10 mouse cellular contexts compared by ENCODE assay signal in the genomic region with DNA sequence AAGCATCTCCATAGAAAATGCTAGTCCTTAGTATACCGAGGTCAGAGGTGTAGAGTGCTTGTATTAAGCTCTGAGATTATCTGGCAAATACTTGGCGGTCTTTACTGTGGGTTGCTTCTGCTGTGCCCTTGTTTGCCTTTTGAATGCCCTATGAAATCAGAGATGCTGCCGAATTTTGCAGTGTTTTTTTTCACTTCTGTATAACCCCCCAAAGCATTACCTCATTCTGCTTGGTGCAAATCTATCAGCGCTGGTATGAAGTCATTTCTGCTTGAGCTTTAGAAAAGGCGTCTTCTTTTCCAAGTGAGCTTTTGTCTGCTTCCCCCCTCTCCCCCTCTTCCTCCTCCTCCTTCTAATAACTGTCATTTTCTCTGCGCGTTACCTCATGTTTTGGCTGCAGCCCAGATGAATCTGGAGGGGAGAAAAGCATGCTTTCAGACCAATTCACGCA.
DNase-seq lines count a peak whose midpoint lies in the region; ATAC-seq and TF ChIP-seq lines count a peak whose summit lies in the region.
"Had no signal": no experiment of that assay in that cellular context is flagged by ENCODE, and none has a peak within 500 bp of the region (broad histone marks: within the 10 kb centered on the region; RNA-seq: fewer than 3 reads in every experiment).

No protein-coding gene starts in this region.

- TF ChIP-seq POLR2A in lung, adult 2 months (IDR thresholded peaks at IDR 0.05; ENCODE audit: borderline replicate concordance, extremely low read depth, low read depth, low read length), result no peak

- no peaks in the 10 kb centered on the region for H3K9me3 ChIP-seq in lung, postnatal 0 days (ENCODE audit: low read length)
- no peaks in the 10 kb centered on the region for H3K9me3 ChIP-seq in forebrain, embryonic 10.5 days
- H3K9me3 ChIP-seq in hindbrain, embryonic 13.5 days, result no peaks in the 10 kb centered on the region
- H3K9me3 ChIP-seq: neural tube, embryonic 12.5 days had no signal

- H3K4me3 ChIP-seq in lung, postnatal 0 days (ENCODE audit: low read depth, low read length), result no peak overlapping the region
- H3K4me3 ChIP-seq in lung, adult 2 months (replicated peaks; ENCODE audit: extremely low read depth, low read depth, low read length), result no peak overlapping the region
- H3K4me3 ChIP-seq in forebrain, embryonic 10.5 days, result no peak overlapping the region
- H3K4me3 ChIP-seq in hindbrain, embryonic 13.5 days, result no peak overlapping the region
- H3K4me3 ChIP-seq: neural tube, embryonic 12.5 days had no signal

- no peak for TF ChIP-seq CTCF in lung, postnatal 0 days (IDR thresholded peaks at IDR 0.05)
- no peak for TF ChIP-seq CTCF in lung, adult 2 months (IDR thresholded peaks at IDR 0.05; ENCODE audit: insufficient read depth, low read length)

- H3K27me3 ChIP-seq in lung, postnatal 0 days (replicated peaks; ENCODE audit: insufficient read depth, low read length), result no peaks in the 10 kb centered on the region
- no peaks in the 10 kb centered on the region for H3K27me3 ChIP-seq in forebrain, embryonic 10.5 days (ENCODE audit: poor library complexity, severe bottlenecking)
- no peaks in the 10 kb centered on the region for H3K27me3 ChIP-seq in hindbrain, embryonic 13.5 days
- H3K27me3 ChIP-seq: neural tube, embryonic 12.5 days had no signal

- 36% methylated on average over 8 of the region's 8 CpGs for WGBS in lung, postnatal 0 days
- 47% methylated on average over 8 of the region's 8 CpGs for WGBS in lung, adult 2 months
- WGBS in forebrain, embryonic 10.5 days, result 65% methylated on average over 8 of the region's 8 CpGs
- WGBS in hindbrain, embryonic 13.5 days, result 36% methylated on average over 8 of the region's 8 CpGs

- ATAC-seq in lung, postnatal 0 days, result no peak
- 0 out of 2 replicates have a peak, but pooled peaks have one; percentile 46 for ATAC-seq in hindbrain, embryonic 13.5 days (ENCODE audit: low FRiP score)
- no peak for ATAC-seq in activated CD4-positive, CD25-positive, alpha-beta regulatory T cell, adult 4 months

- peak; percentile 11 for DNase-seq in lung, postnatal 0 days (ENCODE audit: low spot score)
- no peak for DNase-seq in lung, adult 2 months
- DNase-seq in forebrain, embryonic 10.5 days (ENCODE audit: extremely low spot score, low spot score), result no peak
- DNase-seq in retina, embryonic 14.5 days (ENCODE audit: low spot score), result peak; percentile 33
- DNase-seq in ovary, postnatal 14 days (ENCODE audit: low spot score), result no peak
- DNase-seq: kidney, adult 2 months; lung, postnatal 14 days had no signal

- TF ChIP-seq EP300 in lung, postnatal 0 days (IDR thresholded peaks at IDR 0.05), result no peak

- H3K4me1 ChIP-seq in lung, postnatal 0 days (ENCODE audit: insufficient read depth, low read depth, low read length), result no peaks in the 10 kb centered on the region
- no peaks in the 10 kb centered on the region for H3K4me1 ChIP-seq in lung, adult 2 months (ENCODE audit: control insufficient read depth, insufficient read depth, low read length)
- H3K4me1 ChIP-seq in forebrain, embryonic 10.5 days, result peaks cover 10% of the 10 kb centered on the region
- peaks cover 13% of the 10 kb centered on the region for H3K4me1 ChIP-seq in hindbrain, embryonic 13.5 days (replicated peaks)
- H3K4me1 ChIP-seq: neural tube, embryonic 12.5 days had no signal

- no peaks in the 10 kb centered on the region for H3K36me3 ChIP-seq in lung, postnatal 0 days (ENCODE audit: insufficient read depth, low read length)
- H3K36me3 ChIP-seq in forebrain, embryonic 10.5 days (replicated peaks), result no peaks in the 10 kb centered on the region
- H3K36me3 ChIP-seq in hindbrain, embryonic 13.5 days, result no peaks in the 10 kb centered on the region
- H3K36me3 ChIP-seq: neural tube, embryonic 12.5 days had no signal

- H3K27ac ChIP-seq in lung, postnatal 0 days (ENCODE audit: low read length), result no peak overlapping the region
- 0 out of 2 replicates have a peak overlapping the region, but pooled peaks have one; percentile 1 for H3K27ac ChIP-seq in forebrain, embryonic 10.5 days
- H3K27ac ChIP-seq in hindbrain, embryonic 13.5 days, result no peak overlapping the region
- H3K27ac ChIP-seq: neural tube, embryonic 12.5 days had no signal

- H3K4me2 ChIP-seq in lung, postnatal 0 days (replicated peaks; ENCODE audit: low read depth, low read length), result no peak overlapping the region
- H3K4me2 ChIP-seq in hindbrain, embryonic 13.5 days, result 0 out of 2 replicates have a peak overlapping the region, but pooled peaks have one; percentile 17
- H3K4me2 ChIP-seq: neural tube, embryonic 12.5 days had no signal

- H3K9ac ChIP-seq in lung, postnatal 0 days (replicated peaks; ENCODE audit: low read depth), result no peak overlapping the region
- peak overlapping the region; percentile 29; the same call in 1 of the 2 replicates for H3K9ac ChIP-seq in hindbrain, embryonic 13.5 days
- H3K9ac ChIP-seq: neural tube, embryonic 12.5 days had no signal

Comparison
In these comparisons a context has a peak if more than half of its experiments do, and no peak if none do; other contexts are left out.
1. DNase-seq: peak in lung, postnatal 0 days (single experiment) and retina, embryonic 14.5 days (single experiment); none in lung, adult 2 months (single experiment), forebrain, embryonic 10.5 days (single experiment) and ovary, postnatal 14 days (single experiment).